Mouse (Mus musculus) urinary bladder, postnatal 25 days (tissue): ENCODE measurements at regions not wholly inside any gene's neighbourhood (a gene's known extent, or its start where the extent isn't known, plus 50 kb on each side); places are given as distances from the start of the nearest gene placed in this dataset.

Experiments
- DNase-seq: peaks from one replicate; pipeline ENCODE4 v3.0.0; 2022; ENCODE audit warnings: low spot score

DNA sequence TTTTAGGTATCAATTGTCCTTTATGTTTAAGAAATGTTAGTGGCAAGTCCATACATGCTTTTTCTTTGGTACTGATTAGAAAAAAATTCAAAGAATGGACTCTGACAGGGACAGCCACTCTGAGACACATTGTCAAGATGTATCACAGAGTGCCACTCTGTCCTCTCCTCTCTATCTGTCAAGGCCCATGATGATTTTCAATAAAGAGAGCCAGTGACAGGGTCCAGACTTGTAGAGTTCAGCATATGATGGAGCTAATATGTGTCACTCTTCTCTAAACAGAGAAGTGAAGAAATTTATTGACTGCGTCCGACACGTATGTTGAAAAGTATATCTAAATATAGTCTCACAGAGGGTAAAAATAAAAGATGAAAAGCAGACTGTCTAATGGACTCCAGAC lies 672.2 kb upstream of the 4930452B06Rik start:
- DNase-seq, result no peak

GRCm38 (mm10) chr14:9337107-9337506 lies 671.1 kb upstream of the 4930452B06Rik start:
- DNase-seq, result no peak

GRCm38 (mm10) chr14:9331593-9331992 lies 665.6 kb upstream of the 4930452B06Rik start:
- DNase-seq, result no peak

DNA sequence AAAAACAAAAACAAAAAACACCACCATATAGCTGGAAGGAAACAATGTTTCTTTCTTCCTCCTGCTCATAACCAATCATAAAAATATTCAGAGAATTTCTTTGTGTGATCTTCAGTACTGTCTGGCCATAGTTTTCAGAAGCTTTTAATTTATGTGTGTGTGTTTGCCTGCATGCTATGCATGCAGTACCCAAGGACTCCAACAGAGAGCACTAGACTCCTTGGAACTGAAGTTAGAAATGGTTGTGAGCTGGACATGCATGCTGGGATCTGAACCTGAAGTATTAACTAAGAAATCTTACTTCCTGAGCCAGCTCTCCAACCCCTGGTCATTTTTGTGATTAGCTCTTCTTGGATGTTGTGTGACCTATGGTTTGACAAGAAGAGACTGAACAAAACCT lies 664.7 kb upstream of the 4930452B06Rik start:
- DNase-seq, result no peak

DNA sequence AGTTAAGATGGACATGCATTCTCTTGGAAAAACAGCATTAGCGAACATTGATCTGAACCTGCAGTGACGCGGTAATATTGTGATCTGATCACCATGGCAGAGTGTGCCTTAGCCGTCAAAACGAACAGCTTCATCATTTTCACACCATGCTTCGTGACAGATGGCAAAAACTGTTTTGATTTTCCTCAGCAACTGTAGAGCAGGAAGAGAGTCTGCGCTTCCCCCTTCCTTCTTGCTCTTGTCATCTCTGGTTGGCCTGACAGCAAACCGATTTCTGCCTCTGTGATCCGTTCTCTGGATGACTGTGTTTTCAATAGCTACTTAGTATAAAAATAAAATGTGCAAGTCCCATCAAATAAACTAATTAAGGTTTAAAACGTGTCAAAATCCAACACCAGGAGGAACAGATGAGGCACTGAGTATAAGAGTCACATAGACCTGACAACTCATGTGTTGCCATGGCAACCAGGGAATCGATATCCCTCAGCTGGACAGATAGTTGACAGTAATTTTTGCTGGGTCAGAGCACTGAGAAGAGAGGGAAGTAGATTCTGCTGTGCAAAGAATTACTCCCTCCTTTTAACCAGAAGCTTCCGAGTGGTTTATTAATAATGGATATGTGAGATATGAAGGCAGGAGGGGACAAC lies 663.9 kb upstream of the 4930452B06Rik start:
- DNase-seq, result no peak

GRCm38 (mm10) chr14:9327344-9327743 lies 661.3 kb upstream of the 4930452B06Rik start:
- no peak for DNase-seq

DNA sequence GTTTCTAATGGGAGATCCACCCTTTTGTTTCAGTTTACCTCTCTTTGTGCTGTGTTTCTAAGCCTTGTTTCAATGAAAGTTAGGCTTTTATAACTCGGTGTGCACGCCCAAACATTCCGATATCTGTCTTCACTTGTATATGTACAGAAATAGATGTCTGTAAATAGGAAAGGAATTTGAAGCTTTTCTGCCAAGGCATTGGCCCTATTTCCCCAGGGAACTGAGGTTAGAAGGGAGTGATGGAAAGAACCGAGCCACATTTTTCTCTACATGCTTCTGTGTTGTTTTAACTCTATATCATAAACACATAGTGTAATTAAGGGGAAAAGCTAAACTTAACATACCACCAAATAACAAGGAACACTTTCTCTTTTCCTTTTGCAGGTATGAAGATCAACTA lies 653.8 kb upstream of the 4930452B06Rik start:
- peak; percentile 3 for DNase-seq

- no peak for DNase-seq
Measured at GRCm38 (mm10) chr14:9318796-9319465, 652.9 kb upstream of the 4930452B06Rik start.

- DNase-seq, result no peak
Measured at GRCm38 (mm10) chr14:9315224-9315623, 649.2 kb upstream of the 4930452B06Rik start.

DNA sequence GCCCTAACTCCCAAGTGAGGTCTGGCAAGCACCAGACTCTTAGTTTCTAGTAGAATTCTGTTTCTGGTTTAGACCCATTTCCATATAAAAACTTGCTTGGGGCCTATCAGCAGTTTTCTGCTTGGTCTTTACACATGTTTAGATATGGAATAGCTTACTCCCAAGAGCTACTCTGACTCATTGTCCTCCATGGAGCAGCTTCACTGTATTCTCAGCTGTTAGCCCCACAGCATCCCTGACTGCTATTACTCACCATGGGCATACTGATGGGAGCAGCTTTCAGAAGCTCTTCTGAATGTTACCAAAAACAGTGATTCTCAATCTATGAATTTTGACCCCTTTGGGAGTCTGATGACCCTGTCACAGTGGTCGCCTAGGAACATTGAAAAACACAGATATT lies 630.1 kb upstream of the 4930452B06Rik start:
- no peak for DNase-seq

- no peak for DNase-seq
Measured at GRCm38 (mm10) chr14:9294555-9294954, 628.5 kb upstream of the 4930452B06Rik start.

DNA sequence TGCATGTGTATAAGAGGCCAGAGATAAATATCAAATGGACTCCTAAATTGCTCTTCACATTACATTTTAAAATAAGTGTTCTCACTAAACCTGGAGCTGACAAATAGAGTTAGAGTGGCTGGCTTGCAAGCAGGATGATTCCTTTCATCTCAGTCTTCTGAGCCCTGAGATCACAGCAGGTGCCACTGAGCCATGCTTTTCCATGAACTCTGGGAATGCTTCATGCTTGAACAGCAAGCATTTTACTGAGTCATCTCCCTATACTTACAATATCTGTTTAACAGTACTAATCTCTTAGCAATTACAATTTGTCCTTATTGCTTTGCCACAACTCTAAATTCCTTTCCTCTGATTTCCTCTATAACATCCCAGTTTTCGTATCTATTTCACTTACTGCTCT lies 622.1 kb upstream of the 4930452B06Rik start:
- DNase-seq, result no peak

- DNase-seq, result no peak
Measured at GRCm38 (mm10) chr14:9285606-9286002, 619.6 kb upstream of the 4930452B06Rik start.

DNA sequence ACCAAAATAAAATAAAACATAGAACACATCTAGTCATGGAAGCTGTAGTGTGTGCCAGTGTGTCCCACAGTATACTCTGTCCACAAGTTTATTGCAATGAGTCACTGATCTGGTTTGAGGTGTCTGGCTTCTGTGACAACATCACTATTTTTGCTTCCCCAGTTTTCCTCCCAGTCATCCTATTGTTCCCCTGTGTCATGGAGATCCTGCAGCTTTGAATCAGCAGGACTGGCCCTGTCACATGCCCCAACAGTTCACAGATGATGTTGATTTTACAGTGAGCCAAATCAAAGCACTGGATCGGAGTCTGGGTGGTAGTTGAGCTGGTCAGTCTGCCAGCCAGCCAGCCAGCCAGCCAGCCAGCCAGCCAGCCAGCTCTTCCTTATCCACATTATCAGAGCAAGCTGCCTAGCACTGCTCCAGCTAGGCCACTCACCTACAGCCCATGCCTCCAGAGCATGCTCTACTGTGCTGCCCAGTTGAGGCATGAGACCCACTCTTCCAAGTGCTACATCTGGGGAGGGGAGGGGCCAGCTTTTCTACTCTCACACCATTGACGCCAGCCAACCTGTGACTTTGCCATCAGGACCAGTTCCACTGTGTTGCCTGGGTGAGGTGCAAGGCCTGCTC lies 619.1 kb upstream of the 4930452B06Rik start:
- DNase-seq, result no peak

GRCm38 (mm10) chr14:9267282-9268091 lies 601.4 kb upstream of the 4930452B06Rik start:
- no peak for DNase-seq

DNA sequence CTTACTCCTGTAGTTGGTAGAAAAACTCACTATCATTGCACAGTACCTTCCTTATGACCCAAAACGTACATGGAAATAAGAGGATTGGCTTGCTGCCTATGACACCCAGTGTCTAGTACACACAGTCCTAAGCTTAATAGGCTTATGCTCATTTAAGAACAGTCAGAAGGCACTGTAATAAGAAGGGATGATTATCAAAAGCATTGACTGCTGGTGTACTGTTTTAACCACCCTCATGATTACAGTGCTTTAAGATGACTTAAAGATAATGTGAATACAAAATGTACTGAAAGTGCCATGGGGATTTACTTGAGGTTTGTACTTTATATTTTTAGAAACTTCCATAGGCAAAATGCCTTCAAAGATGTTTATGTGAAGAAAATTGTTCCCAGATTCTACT lies 586.0 kb upstream of the 4930452B06Rik start:
- DNase-seq, result no peak

GRCm38 (mm10) chr14:9245266-9245665 lies 579.2 kb upstream of the 4930452B06Rik start:
- no peak for DNase-seq

DNA sequence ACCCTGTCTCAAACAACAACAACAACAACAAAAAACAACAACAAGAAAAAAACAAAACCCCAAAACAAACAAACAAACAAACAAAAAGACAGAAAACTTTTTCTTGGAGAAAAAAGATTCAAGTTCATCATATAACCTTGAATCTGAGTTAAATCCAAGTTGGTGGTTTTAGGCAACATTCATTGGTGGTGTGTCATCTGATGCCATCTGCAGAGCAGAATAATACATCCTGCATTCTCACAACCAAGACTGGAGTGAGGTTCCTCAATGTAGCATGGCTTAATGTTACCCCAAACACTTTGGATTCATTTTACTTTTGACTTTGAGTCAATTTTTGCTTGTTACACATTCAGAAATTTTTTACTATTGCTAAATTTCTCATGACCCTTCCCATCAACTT lies 577.3 kb upstream of the 4930452B06Rik start:
- no peak for DNase-seq

- no peak for DNase-seq
Measured at GRCm38 (mm10) chr14:9242118-9242517, 576.1 kb upstream of the 4930452B06Rik start.

DNA sequence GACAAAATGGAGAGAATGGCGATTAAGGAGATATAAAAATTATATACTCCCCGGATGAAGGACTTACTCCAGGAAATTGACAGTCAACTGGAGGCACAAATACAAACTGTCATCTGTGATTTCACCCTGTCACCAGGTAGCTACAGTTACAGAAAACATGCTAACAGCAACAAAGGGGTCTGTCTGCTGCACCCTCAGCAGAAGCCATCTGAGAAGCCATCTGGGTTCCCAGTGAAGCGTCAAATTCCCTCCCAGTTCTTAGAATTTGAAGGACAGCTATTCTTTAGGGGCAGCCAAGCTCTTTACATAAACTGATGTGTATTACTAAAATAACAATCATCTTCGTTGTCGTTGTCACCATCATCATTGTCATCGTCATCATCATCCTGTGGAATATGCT lies 561.6 kb upstream of the 4930452B06Rik start:
- DNase-seq, result no peak

- no peak for DNase-seq
Measured at GRCm38 (mm10) chr14:9200246-9200645, 534.2 kb upstream of the 4930452B06Rik start.

- no peak for DNase-seq
Measured at GRCm38 (mm10) chr14:9192122-9192769, 526.2 kb upstream of the 4930452B06Rik start.
